Mouse (Mus musculus) small intestine, adult 2 months (tissue): ENCODE measurements around the gene Il10rb. TPM values are rescaled to one million over a fixed set of nuclear protein-coding genes. Genes with fewer than 3 reads are reported as not detected.

Experiments
- H3K27ac ChIP-seq: fragments of 200-500 bp; 2 replicates; pipeline ENCODE4 v1.5.1; 2012; ENCODE audit warnings: low read depth, low read length, control low read depth, inconsistent platforms; ENCODE audit not compliant: insufficient read depth
- H3K27me3 ChIP-seq: fragments of 200-500 bp; 2 replicates; pipeline ENCODE4 v1.6.1; 2012; ENCODE audit warnings: mild to moderate bottlenecking, moderate library complexity, low read length, inconsistent platforms; ENCODE audit not compliant: control insufficient read depth, insufficient read depth
- H3K36me3 ChIP-seq: fragments of 200-500 bp; 2 replicates; pipeline ENCODE4 v1.6.1; 2012; ENCODE audit warnings: mild to moderate bottlenecking, low read length, control low read depth, inconsistent platforms; ENCODE audit not compliant: control insufficient read depth, insufficient read depth
- H3K4me1 ChIP-seq: fragments of 200-500 bp; 2 replicates; pipeline ENCODE4 v1.6.1; 2012; ENCODE audit warnings: low read length, inconsistent platforms, mixed read lengths; ENCODE audit not compliant: control insufficient read depth, insufficient read depth, insufficient read length
- H3K4me3 ChIP-seq: fragments of 200-500 bp; 2 replicates; pipeline ENCODE4 v1.5.1; 2012; ENCODE audit warnings: low read depth, mild to moderate bottlenecking, control low read depth, inconsistent platforms, low read length, moderate library complexity
- CTCF ChIP-seq: fragments of 200-500 bp; IDR thresholded peaks from 2 replicates; pipeline ENCODE4 v1.5.1; 2012; ENCODE audit warnings: low read depth, mild to moderate bottlenecking, control low read depth, inconsistent platforms, low read length, moderate library complexity, mixed read lengths; ENCODE audit not compliant: insufficient replicate concordance, insufficient read length; ENCODE audit errors: extremely low read depth
- POLR2A ChIP-seq: fragments of 200-500 bp; IDR thresholded peaks from 2 replicates; pipeline ENCODE4 v1.6.1; 2012; ENCODE audit warnings: low read depth, mild to moderate bottlenecking, control low read depth, inconsistent platforms, low read length, moderate library complexity
- WGBS: fragments of 180-500 bp; shearing (Covaris S2); methylation state at CpG from one replicate; pipeline ENCODE4 v1.1.7; 2018; 5-methylcytosine and 5-hydroxymethylcytosine counted together
- polyA plus RNA-seq: library from polyadenylated mRNA; depleted of rRNA; stranded (reverse); fragments of >200 nt; gene quantifications from 2 replicates; pipeline ENCODE4 v1.2.3, GENCODE M21; 2012

The Il10rb gene
- polyA plus RNA-seq, 1 experiment, result 51.2 TPM

DNA sequence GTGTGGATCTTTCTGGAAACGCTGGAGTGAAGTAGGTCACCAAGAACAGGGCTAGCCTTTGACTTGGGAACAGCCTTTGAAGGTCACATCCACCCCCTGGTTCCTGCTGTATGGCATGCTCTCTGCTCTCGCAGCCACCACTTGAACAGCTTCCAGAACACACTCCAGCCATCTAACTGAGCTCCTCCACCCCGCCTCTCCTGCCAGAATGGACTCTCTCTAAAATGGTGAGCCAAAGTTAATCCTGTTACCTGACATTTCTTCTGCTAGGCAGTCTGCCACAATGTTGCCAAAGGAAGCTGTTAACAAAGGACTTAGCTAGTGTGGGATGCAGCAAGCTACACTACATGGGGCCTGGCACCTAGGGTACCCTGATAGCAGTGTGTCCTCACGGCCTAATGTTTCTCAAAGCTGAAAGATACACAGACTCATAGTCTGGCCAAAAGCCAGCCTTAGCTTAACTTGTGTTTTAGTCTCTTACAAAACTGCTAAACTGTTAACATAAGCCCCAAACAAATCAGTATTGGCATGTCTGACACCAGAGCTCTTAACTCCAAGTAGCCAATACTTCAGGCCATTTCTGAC lies 11.0 kb upstream of the Il10rb start:
- H3K36me3 ChIP-seq, result peaks cover 2% of the 10 kb centered on the region; the same call in 1 of the 2 replicates
- no peaks in the 10 kb centered on the region for H3K27me3 ChIP-seq
- H3K4me3 ChIP-seq, result no peak overlapping the region
- H3K4me1 ChIP-seq, result no peaks in the 10 kb centered on the region
- TF ChIP-seq CTCF, result no peak
- no peak for TF ChIP-seq POLR2A
- H3K27ac ChIP-seq, result no peak overlapping the region
- 63% methylated on average over 4 of the region's 4 CpGs for WGBS

DNA sequence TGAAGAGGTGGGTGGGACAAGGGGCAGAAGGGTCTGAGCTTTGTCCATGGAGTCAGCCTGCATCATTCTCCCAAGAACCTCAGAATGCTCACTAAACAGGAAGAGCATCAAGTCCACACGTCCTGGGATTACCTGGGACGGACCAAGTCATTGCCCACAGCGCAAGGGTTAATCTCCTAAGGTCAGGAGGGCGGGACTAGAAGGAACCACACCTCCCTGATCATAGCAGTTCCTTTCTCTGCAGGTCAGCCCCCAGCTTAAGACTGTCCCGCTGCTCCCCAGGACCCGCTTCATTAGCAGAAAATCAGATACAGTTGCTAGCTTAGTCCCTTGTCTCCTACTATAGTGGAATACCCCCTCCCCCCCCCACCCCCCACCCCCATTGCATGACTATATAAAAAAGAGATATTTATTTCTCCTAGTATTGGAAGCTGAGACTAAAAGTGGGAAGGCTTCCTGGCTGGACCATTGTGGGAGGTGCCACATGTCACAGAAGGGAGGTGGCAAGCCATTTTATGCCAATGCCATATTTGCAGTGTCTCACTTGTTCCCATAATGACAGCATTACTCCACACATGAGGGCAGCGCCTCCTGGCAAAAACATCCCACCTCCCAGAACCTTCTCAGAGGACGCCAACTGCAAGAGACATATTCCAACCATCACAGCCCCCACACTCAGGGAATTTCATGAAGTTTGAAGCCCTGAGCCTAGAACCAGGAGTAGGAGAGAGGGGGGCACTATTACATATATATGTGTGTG lies 10.2 kb upstream of the Il10rb start:
- 79% methylated on average over 8 of the region's 8 CpGs for WGBS
- Histone ChIP-seq H3K36me3 (peaks cover 2% of the 10 kb centered on the region; the same call in 1 of the 2 replicates), H3K4me1 (no peaks in the 10 kb centered on the region), H3K27me3 (no peaks in the 10 kb centered on the region), H3K4me3 (no peak overlapping the region), H3K27ac (no peak overlapping the region)
- no peak for TF ChIP-seq CTCF
- no peak for TF ChIP-seq POLR2A

GRCm38 (mm10) chr16:91396844-91397537 lies 9.0 kb upstream of the Il10rb start:
- H3K27ac ChIP-seq, result no peak overlapping the region
- H3K4me3 ChIP-seq, result no peak overlapping the region
- TF ChIP-seq CTCF (no peak), POLR2A (no peak)
- H3K27me3 ChIP-seq, result no peaks in the 10 kb centered on the region
- H3K4me1 ChIP-seq, result no peaks in the 10 kb centered on the region
- peaks cover 2% of the 10 kb centered on the region; the same call in 1 of the 2 replicates for H3K36me3 ChIP-seq
- WGBS, result 80% methylated on average over 10 of the region's 10 CpGs

- peaks cover 2% of the 10 kb centered on the region; the same call in 1 of the 2 replicates for H3K36me3 ChIP-seq
- no peaks in the 10 kb centered on the region for H3K27me3 ChIP-seq
- no peaks in the 10 kb centered on the region for H3K4me1 ChIP-seq
- WGBS, result 90% methylated on average over 12 of the region's 12 CpGs
- no peak overlapping the region for H3K27ac ChIP-seq
- TF ChIP-seq POLR2A (no peak), CTCF (no peak)
- H3K4me3 ChIP-seq, result no peak overlapping the region
Observed at GRCm38 (mm10) chr16:91398030-91398429, 7.9 kb upstream of the Il10rb start.

GRCm38 (mm10) chr16:91398944-91399343 lies 7.0 kb upstream of the Il10rb start:
- TF ChIP-seq POLR2A, result no peak
- no peak for TF ChIP-seq CTCF
- Histone ChIP-seq H3K4me1 (no peaks in the 10 kb centered on the region), H3K27ac (no peak overlapping the region), H3K36me3 (peaks cover under 1% of the 10 kb centered on the region; the same call in 1 of the 2 replicates), H3K27me3 (no peaks in the 10 kb centered on the region), H3K4me3 (no peak overlapping the region)
- 93% methylated on average over 7 of the region's 7 CpGs for WGBS

- TF ChIP-seq CTCF, result no peak
- TF ChIP-seq POLR2A, result no peak
- Histone ChIP-seq H3K4me3 (no peak overlapping the region), H3K36me3 (peaks cover 3% of the 10 kb centered on the region; the same call in 1 of the 2 replicates), H3K4me1 (no peaks in the 10 kb centered on the region; the same call in 1 of the 2 replicates), H3K27ac (no peak overlapping the region), H3K27me3 (no peaks in the 10 kb centered on the region)
- 74% methylated on average over 6 of the region's 6 CpGs for WGBS
Observed at GRCm38 (mm10) chr16:91401569-91402165, 4.3 kb upstream of the Il10rb start.

GRCm38 (mm10) chr16:91403784-91404183 lies 2.2 kb upstream of the Il10rb start:
- TF ChIP-seq POLR2A (no peak), CTCF (no peak)
- H3K27me3 ChIP-seq, result no peaks in the 10 kb centered on the region
- no peak overlapping the region for H3K27ac ChIP-seq
- no peak overlapping the region for H3K4me3 ChIP-seq
- H3K36me3 ChIP-seq, result peaks cover 7% of the 10 kb centered on the region
- 85% methylated on average over 9 of the region's 9 CpGs for WGBS
- H3K4me1 ChIP-seq, result peaks cover 11% of the 10 kb centered on the region
